Mouse (Mus musculus): ENCODE measurements around the gene Ncln. TPM values are rescaled to one million over a fixed set of nuclear protein-coding genes. Genes with fewer than 3 reads are reported as not detected.
"Not testable (repeated sequence)": the region's sequence is repeated elsewhere in the genome, so short reads cannot be mapped to it uniquely, and the experiment has no call there.

Gene Ncln
- total and polyA plus RNA-seq, 2 experiments from 2014 or later = 66.5 to 124 TPM

GRCm38 (mm10) chr10:81452947-81453288 lies 43.3 kb downstream of the Ncln start:
- no peak for DNase-seq (ENCODE audit: low spot score)

DNA sequence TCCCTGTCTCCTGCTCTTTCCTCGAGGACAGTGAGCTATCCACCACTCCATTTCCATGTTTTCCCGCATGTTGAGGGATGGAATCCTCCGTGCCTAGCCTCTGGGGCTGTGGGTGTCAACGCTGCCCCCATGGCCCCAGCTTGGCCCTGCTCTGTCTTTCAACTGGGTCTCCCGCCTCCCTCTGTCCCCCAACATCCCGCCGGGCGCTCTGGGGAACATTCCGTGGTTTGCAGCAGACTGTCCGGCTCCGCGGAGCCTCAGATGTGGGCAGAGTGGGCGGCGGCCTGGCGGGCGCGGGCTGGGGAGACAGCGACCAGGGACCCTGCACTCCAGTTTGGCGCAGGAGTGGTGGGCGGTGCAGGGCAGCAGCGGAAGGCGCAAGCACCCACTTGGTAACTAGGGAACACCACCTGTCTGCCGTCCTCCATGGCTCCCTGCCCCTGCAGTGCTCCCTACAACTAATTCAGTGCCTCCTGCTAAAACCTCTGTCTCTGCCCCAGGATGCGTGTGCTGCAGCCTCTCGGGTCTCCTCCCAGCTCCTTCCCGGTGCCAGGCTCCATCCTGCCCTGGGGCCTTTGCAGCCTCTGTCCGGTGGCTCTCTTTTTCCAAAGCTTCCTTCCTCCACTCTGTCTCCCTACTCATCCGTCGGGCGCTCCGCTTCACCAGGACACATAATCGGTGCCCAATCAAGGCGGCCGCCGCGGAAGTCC lies 43.8 kb downstream of the Ncln start:
- ATAC-seq (no peak), DNase-seq (ENCODE audit: low spot score) (no peak)
- no peak for TF ChIP-seq CTCF (IDR thresholded peaks at IDR 0.05; ENCODE audit: low read depth)
- Histone ChIP-seq H3K4me1 (ENCODE audit: insufficient read depth, low read length) (no peaks in the 10 kb centered on the region), H3K4me3 (ENCODE audit: low read length) (no peak overlapping the region), H3K9ac (replicated peaks; ENCODE audit: low read length) (no peak overlapping the region), H3K27ac (no peak overlapping the region), H3K27me3 (ENCODE audit: insufficient read depth, low read length) (peaks cover 38% of the 10 kb centered on the region), H3K4me2 (ENCODE audit: low read depth, low read length) (no peak overlapping the region), H3K9me3 (ENCODE audit: low read length) (no peaks in the 10 kb centered on the region), H3K36me3 (ENCODE audit: insufficient read depth, low read length) (no peaks in the 10 kb centered on the region)
- 10% methylated on average over 32 of the region's 36 CpGs for WGBS

More at GRCm38 (mm10) chr10:81452947-81453288, 43.3 kb downstream of the Ncln start:
- Histone ChIP-seq H3K4me3 (ENCODE audit: low read length) (no peak overlapping the region), H3K27ac (no peak overlapping the region), H3K9me3 (ENCODE audit: low read length) (no peaks in the 10 kb centered on the region), H3K4me1 (ENCODE audit: insufficient read depth, low read length) (no peaks in the 10 kb centered on the region), H3K9ac (replicated peaks; ENCODE audit: low read length) (no peak overlapping the region), H3K27me3 (ENCODE audit: insufficient read depth, low read length) (peaks cover 38% of the 10 kb centered on the region), H3K4me2 (ENCODE audit: low read depth, low read length) (no peak overlapping the region), H3K36me3 (ENCODE audit: insufficient read depth, low read length) (no peaks in the 10 kb centered on the region)
- ATAC-seq = no peak
- 6% methylated on average over 14 of the region's 14 CpGs for WGBS
- no peak for TF ChIP-seq CTCF (IDR thresholded peaks at IDR 0.05; ENCODE audit: low read depth)

GRCm38 (mm10) chr10:81451365-81451745 lies 44.8 kb downstream of the Ncln start:
- WGBS = 68% methylated on average over 6 of the region's 6 CpGs

DNA sequence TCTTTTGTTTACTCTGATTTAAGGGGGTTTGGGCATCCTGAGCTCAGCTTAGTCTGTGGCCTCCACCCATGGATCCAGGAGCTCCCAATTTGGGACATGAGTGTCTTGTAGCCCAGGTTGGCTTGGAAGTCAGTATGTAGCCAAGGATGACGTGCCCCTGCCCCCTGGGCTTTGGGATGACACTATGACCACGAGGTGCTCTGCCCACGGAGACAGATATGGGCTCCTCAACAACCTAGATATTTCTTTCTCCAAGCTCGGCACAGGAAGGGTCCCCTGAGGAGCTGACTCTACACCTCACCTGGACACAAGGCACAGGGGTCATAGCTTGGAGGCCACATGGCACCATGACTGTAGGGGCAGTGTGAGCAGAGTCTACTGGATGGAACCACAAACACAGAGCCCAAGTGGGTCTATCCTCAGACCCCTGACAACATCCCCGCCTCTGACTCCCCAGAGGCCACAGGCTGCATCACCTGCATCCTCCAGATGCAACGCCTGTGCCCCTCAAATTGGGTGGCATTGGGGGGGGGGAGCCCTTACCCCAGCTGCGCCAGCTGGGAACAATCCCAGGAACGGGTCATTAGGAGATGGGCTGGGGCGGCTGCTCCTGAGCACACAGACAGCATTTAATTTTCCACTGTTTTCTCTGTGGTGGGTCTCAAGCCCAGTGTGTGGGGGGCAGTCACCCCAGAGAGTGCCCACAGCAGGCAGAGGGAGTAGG lies 45.4 kb downstream of the Ncln start:
- TF ChIP-seq CTCF (IDR thresholded peaks at IDR 0.05; ENCODE audit: low read depth) = no peak
- no peak; the same call in 1 of the 2 replicates for ATAC-seq

More at GRCm38 (mm10) chr10:81451365-81451745, 44.8 kb downstream of the Ncln start:
- Histone ChIP-seq H3K4me2 (ENCODE audit: low read depth, low read length) (no peak overlapping the region), H3K9me3 (ENCODE audit: low read length) (no peaks in the 10 kb centered on the region), H3K36me3 (ENCODE audit: insufficient read depth, low read length) (no peaks in the 10 kb centered on the region), H3K4me3 (ENCODE audit: low read length) (no peak overlapping the region), H3K9ac (replicated peaks; ENCODE audit: low read length) (no peak overlapping the region), H3K27me3 (ENCODE audit: insufficient read depth, low read length) (peaks cover 38% of the 10 kb centered on the region), H3K4me1 (ENCODE audit: insufficient read depth, low read length) (no peaks in the 10 kb centered on the region), H3K27ac (no peak overlapping the region)
- no peak for ATAC-seq
- TF ChIP-seq CTCF (IDR thresholded peaks at IDR 0.05; ENCODE audit: low read depth) = no peak
- DNase-seq (ENCODE audit: low spot score) = no peak

DNA sequence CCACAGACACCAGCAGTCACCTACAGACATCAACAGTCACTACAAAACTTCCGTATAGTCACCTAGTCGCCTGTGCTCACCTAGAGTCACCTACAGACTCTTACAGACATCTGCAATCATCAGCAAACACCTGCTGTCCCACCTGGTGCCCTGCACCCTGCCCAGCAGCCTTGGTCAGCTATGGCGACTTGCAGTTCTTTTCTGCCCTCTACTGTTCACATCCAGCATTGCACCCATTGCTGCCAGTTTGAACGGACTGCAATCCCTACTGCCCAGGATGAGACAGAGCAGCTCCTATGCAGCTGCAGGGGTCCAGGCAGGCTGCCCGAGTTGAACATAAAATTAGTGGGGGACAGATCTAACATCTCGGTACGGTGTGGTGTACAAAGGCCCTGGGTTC lies 46.1 kb downstream of the Ncln start:
- Histone ChIP-seq H3K9ac (replicated peaks; ENCODE audit: low read length) (no peak overlapping the region), H3K4me1 (ENCODE audit: insufficient read depth, low read length) (no peaks in the 10 kb centered on the region), H3K9me3 (ENCODE audit: low read length) (no peaks in the 10 kb centered on the region), H3K4me2 (ENCODE audit: low read depth, low read length) (no peak overlapping the region), H3K27me3 (ENCODE audit: insufficient read depth, low read length) (peaks cover 37% of the 10 kb centered on the region), H3K36me3 (ENCODE audit: insufficient read depth, low read length) (no peaks in the 10 kb centered on the region), H3K27ac (no peak overlapping the region), H3K4me3 (ENCODE audit: low read length) (no peak overlapping the region)
- DNase-seq (ENCODE audit: low spot score) (peak; percentile 94), ATAC-seq (peak; percentile 78)
- WGBS = 4% methylated on average over 7 of the region's 7 CpGs
- TF ChIP-seq CTCF (IDR thresholded peaks at IDR 0.05; ENCODE audit: low read depth) = peak; percentile 99

More for the DNA sequence above, 45.4 kb downstream of the Ncln start:
- Histone ChIP-seq H3K9ac (replicated peaks; ENCODE audit: low read length) (no peak overlapping the region), H3K4me3 (ENCODE audit: low read length) (no peak overlapping the region), H3K4me1 (ENCODE audit: insufficient read depth, low read length) (no peaks in the 10 kb centered on the region), H3K27me3 (ENCODE audit: insufficient read depth, low read length) (peaks cover 38% of the 10 kb centered on the region), H3K27ac (no peak overlapping the region), H3K4me2 (ENCODE audit: low read depth, low read length) (no peak overlapping the region), H3K9me3 (ENCODE audit: low read length) (no peaks in the 10 kb centered on the region), H3K36me3 (ENCODE audit: insufficient read depth, low read length) (no peaks in the 10 kb centered on the region)
- WGBS = 58% methylated on average over 9 of the region's 9 CpGs
- DNase-seq (ENCODE audit: low spot score) = no peak

DNA sequence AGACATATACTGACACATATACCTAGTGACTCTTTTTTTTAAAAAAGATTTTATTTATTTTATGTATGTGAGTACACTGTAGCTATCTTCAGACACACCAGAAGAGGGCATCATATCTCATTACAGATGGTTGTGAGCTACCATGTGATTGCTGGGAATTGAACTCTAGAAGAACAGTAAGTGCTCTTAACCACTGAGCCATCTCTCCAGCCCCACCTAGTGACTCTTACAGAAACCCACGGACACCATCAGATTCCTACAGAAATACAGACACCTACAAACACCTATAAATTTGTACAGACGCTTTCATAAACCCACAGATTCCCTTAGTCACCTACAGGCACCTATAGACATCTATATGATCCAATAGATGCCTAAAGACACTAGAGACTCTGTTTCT lies 50.7 kb downstream of the Ncln start:
- not testable (repeated sequence) for H3K27ac ChIP-seq; ATAC-seq; H3K4me1 ChIP-seq (ENCODE audit: insufficient read depth, low read length); H3K4me2 ChIP-seq (ENCODE audit: low read depth, low read length); H3K9ac ChIP-seq (replicated peaks; ENCODE audit: low read length); H3K27me3 ChIP-seq (ENCODE audit: insufficient read depth, low read length); DNase-seq (ENCODE audit: low spot score); H3K9me3 ChIP-seq (ENCODE audit: low read length); H3K4me3 ChIP-seq (ENCODE audit: low read length); H3K36me3 ChIP-seq (ENCODE audit: insufficient read depth, low read length)
- peak; percentile 22; the same call in 1 of the 2 replicates for TF ChIP-seq CTCF (IDR thresholded peaks at IDR 0.05; ENCODE audit: low read depth)
- 37% methylated on average over 2 of the region's 2 CpGs for WGBS

DNA sequence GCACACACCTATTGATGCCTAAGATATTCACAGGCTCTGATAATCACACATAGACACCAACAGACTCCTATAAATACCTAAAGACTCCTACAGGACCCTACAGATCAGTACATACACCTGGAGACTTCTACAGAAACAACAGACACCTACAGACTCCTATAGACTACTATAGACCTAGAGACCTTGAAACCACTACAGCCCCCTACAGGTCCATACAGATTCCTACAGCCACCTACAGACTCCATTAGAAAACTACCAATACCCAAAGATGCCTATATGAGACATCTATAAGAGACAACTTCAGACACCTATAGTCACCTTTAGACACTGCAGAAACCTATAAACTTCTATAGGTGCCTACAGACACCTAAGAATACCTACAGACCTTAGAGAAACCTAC lies 55.2 kb downstream of the Ncln start:
- no peak for ATAC-seq
- Histone ChIP-seq H3K9me3 (ENCODE audit: low read length) (no peaks in the 10 kb centered on the region), H3K36me3 (ENCODE audit: insufficient read depth, low read length) (no peaks in the 10 kb centered on the region), H3K4me1 (ENCODE audit: insufficient read depth, low read length) (peaks cover 3% of the 10 kb centered on the region; the same call in 1 of the 2 replicates), H3K4me3 (ENCODE audit: low read length) (no peak overlapping the region), H3K27ac (no peak overlapping the region), H3K4me2 (ENCODE audit: low read depth, low read length) (no peak overlapping the region), H3K27me3 (ENCODE audit: insufficient read depth, low read length) (no peaks in the 10 kb centered on the region), H3K9ac (replicated peaks; ENCODE audit: low read length) (no peak overlapping the region)
- DNase-seq (ENCODE audit: low spot score) = no peak
- peak; percentile 39 for TF ChIP-seq CTCF (IDR thresholded peaks at IDR 0.05; ENCODE audit: low read depth)

Small RNA genes lying within 50 kb of the gene (microRNA-seq; reads per million reads assigned to microRNA genes)
- 0 reads per million in 2 experiments for gene Gm25595

Other genes starting within 250 kb of the Ncln start
- gene Matk, start 243.5 kb downstream of the Ncln start, total RNA-seq (2014; rRNA removed) = 86.9 and 121 TPM in 2 replicates
- gene Matk, start 243.5 kb downstream of the Ncln start, polyA plus RNA-seq (2015; fragmentation: Nextera tagmentation; extraction: Ambion mirVana) = 82.3 and 82.7 TPM in 2 replicates
- gene Mrpl54, start 229.5 kb downstream of the Ncln start, total RNA-seq (2014; rRNA removed) = 106 and 113 TPM in 2 replicates
- gene Mrpl54, start 229.5 kb downstream of the Ncln start, polyA plus RNA-seq (2015; fragmentation: Nextera tagmentation; extraction: Ambion mirVana) = 159 and 170 TPM in 2 replicates
- gene Apba3, start 229.4 kb downstream of the Ncln start, total RNA-seq (2014; rRNA removed) = 61.0 and 63.6 TPM in 2 replicates
- gene Apba3, start 229.4 kb downstream of the Ncln start, polyA plus RNA-seq (2015; fragmentation: Nextera tagmentation; extraction: Ambion mirVana) = 24.0 and 27.6 TPM in 2 replicates
- gene Tjp3, start 204.8 kb downstream of the Ncln start, total RNA-seq (2014; rRNA removed) = 2.9 and 6.0 TPM in 2 replicates
- 3.9 and 5.2 TPM in 2 replicates for gene Tjp3, start 204.8 kb downstream of the Ncln start, polyA plus RNA-seq (2015; fragmentation: Nextera tagmentation; extraction: Ambion mirVana)
- gene Pip5k1c, start 203.4 kb downstream of the Ncln start, total RNA-seq (2014; rRNA removed) = 223 and 242 TPM in 2 replicates
- 97.4 and 108 TPM in 2 replicates for gene Pip5k1c, start 203.4 kb downstream of the Ncln start, polyA plus RNA-seq (2015; fragmentation: Nextera tagmentation; extraction: Ambion mirVana)
- 24.3 and 46.2 TPM in 2 replicates for gene Cactin, start 175.3 kb downstream of the Ncln start, total RNA-seq (2014; rRNA removed)
- 19.6 and 20.2 TPM in 2 replicates for gene Cactin, start 175.3 kb downstream of the Ncln start, polyA plus RNA-seq (2015; fragmentation: Nextera tagmentation; extraction: Ambion mirVana)
- 2.6 TPM in 2 replicates for gene Tbxa2r, start 167.7 kb downstream of the Ncln start, total RNA-seq (2014; rRNA removed)
- gene Tbxa2r, start 167.7 kb downstream of the Ncln start, polyA plus RNA-seq (2015; fragmentation: Nextera tagmentation; extraction: Ambion mirVana) = 4.0 and 4.3 TPM in 2 replicates
- gene Gipc3, start 153.1 kb downstream of the Ncln start, total RNA-seq (2014; rRNA removed) = 0.16 TPM in 1 of 2 replicates, not detected in the other
- not detected in 2 replicates for gene Gipc3, start 153.1 kb downstream of the Ncln start, polyA plus RNA-seq (2015; fragmentation: Nextera tagmentation; extraction: Ambion mirVana)
- gene Hmg20b, start 145.9 kb downstream of the Ncln start, total RNA-seq (2014; rRNA removed) = 20.8 and 28.5 TPM in 2 replicates
- 36.8 and 41.1 TPM in 2 replicates for gene Hmg20b, start 145.9 kb downstream of the Ncln start, polyA plus RNA-seq (2015; fragmentation: Nextera tagmentation; extraction: Ambion mirVana)
- 34.4 and 38.1 TPM in 2 replicates for gene Mfsd12, start 138.9 kb downstream of the Ncln start, total RNA-seq (2014; rRNA removed)
- gene Mfsd12, start 138.9 kb downstream of the Ncln start, polyA plus RNA-seq (2015; fragmentation: Nextera tagmentation; extraction: Ambion mirVana) = 13.6 TPM in 2 replicates
- not detected in 2 replicates for gene 4930404N11Rik, start 130.6 kb downstream of the Ncln start, total RNA-seq (2014; rRNA removed)
- 0.25 and 0.99 TPM in 2 replicates for gene 4930404N11Rik, start 130.6 kb downstream of the Ncln start, polyA plus RNA-seq (2015; fragmentation: Nextera tagmentation; extraction: Ambion mirVana)
- gene Fzr1, start 117.9 kb downstream of the Ncln start, total RNA-seq (2014; rRNA removed) = 106 and 118 TPM in 2 replicates
- gene Fzr1, start 117.9 kb downstream of the Ncln start, polyA plus RNA-seq (2015; fragmentation: Nextera tagmentation; extraction: Ambion mirVana) = 131 and 134 TPM in 2 replicates
- 146 TPM in 2 replicates for gene Dohh, start 112.0 kb downstream of the Ncln start, total RNA-seq (2014; rRNA removed)
- 111 and 114 TPM in 2 replicates for gene Dohh, start 112.0 kb downstream of the Ncln start, polyA plus RNA-seq (2015; fragmentation: Nextera tagmentation; extraction: Ambion mirVana)
- 2.1 and 3.3 TPM in 2 replicates for gene Gm48551, start 111.9 kb downstream of the Ncln start, total RNA-seq (2014; rRNA removed)
- gene Gm48551, start 111.9 kb downstream of the Ncln start, polyA plus RNA-seq (2015; fragmentation: Nextera tagmentation; extraction: Ambion mirVana) = 5.3 and 7.0 TPM in 2 replicates
- gene Gm48552, start 107.4 kb downstream of the Ncln start, total RNA-seq (2014; rRNA removed) = 7.5 TPM in 2 replicates
- gene Gm48552, start 107.4 kb downstream of the Ncln start, polyA plus RNA-seq (2015; fragmentation: Nextera tagmentation; extraction: Ambion mirVana) = 2.7 and 4.0 TPM in 2 replicates
- gene Smim24, start 103.3 kb downstream of the Ncln start, total RNA-seq (2014; rRNA removed) = 2.9 and 3.7 TPM in 2 replicates
- gene Smim24, start 103.3 kb downstream of the Ncln start, polyA plus RNA-seq (2015; fragmentation: Nextera tagmentation; extraction: Ambion mirVana) = 1.4 and 1.7 TPM in 2 replicates
- 17.2 and 26.5 TPM in 2 replicates for gene Nfic, start 40.8 kb downstream of the Ncln start, total RNA-seq (2014; rRNA removed)
- gene Nfic, start 40.8 kb downstream of the Ncln start, polyA plus RNA-seq (2015; fragmentation: Nextera tagmentation; extraction: Ambion mirVana) = 33.8 and 34.6 TPM in 2 replicates
- 93.9 and 128 TPM in 2 replicates for gene Celf5, start 13.7 kb downstream of the Ncln start, total RNA-seq (2014; rRNA removed)
- gene Celf5, start 13.7 kb downstream of the Ncln start, polyA plus RNA-seq (2015; fragmentation: Nextera tagmentation; extraction: Ambion mirVana) = 40.1 and 43.2 TPM in 2 replicates
- gene S1pr4, start 3.7 kb upstream of the Ncln start, total RNA-seq (2014; rRNA removed) = 0.40 and 1.3 TPM in 2 replicates
- 0.38 and 0.40 TPM in 2 replicates for gene S1pr4, start 3.7 kb upstream of the Ncln start, polyA plus RNA-seq (2015; fragmentation: Nextera tagmentation; extraction: Ambion mirVana)
- gene Gna15, start 27.8 kb upstream of the Ncln start, total RNA-seq (2014; rRNA removed) = 2.5 and 9.8 TPM in 2 replicates
- gene Gna15, start 27.8 kb upstream of the Ncln start, polyA plus RNA-seq (2015; fragmentation: Nextera tagmentation; extraction: Ambion mirVana) = 1.2 and 1.9 TPM in 2 replicates
- gene Gna11, start 48.8 kb upstream of the Ncln start, total RNA-seq (2014; rRNA removed) = 121 and 139 TPM in 2 replicates
- gene Gna11, start 48.8 kb upstream of the Ncln start, polyA plus RNA-seq (2015; fragmentation: Nextera tagmentation; extraction: Ambion mirVana) = 95.6 and 105 TPM in 2 replicates
- 611 and 635 TPM in 2 replicates for gene Aes, start 63.1 kb upstream of the Ncln start, total RNA-seq (2014; rRNA removed)
- gene Aes, start 63.1 kb upstream of the Ncln start, polyA plus RNA-seq (2015; fragmentation: Nextera tagmentation; extraction: Ambion mirVana) = 803 and 834 TPM in 2 replicates
- gene Tle2, start 78.2 kb upstream of the Ncln start, total RNA-seq (2014; rRNA removed) = 28.8 and 41.8 TPM in 2 replicates
- 43.7 and 45.5 TPM in 2 replicates for gene Tle2, start 78.2 kb upstream of the Ncln start, polyA plus RNA-seq (2015; fragmentation: Nextera tagmentation; extraction: Ambion mirVana)
- gene Tle6, start 104.7 kb upstream of the Ncln start, total RNA-seq (2014; rRNA removed) = 5.3 and 5.4 TPM in 2 replicates
- gene Tle6, start 104.7 kb upstream of the Ncln start, polyA plus RNA-seq (2015; fragmentation: Nextera tagmentation; extraction: Ambion mirVana) = 6.2 and 6.6 TPM in 2 replicates
- 4.2 and 4.3 TPM in 2 replicates for gene BC025920, start 109.9 kb upstream of the Ncln start, total RNA-seq (2014; rRNA removed)
- 0.97 and 1.3 TPM in 2 replicates for gene BC025920, start 109.9 kb upstream of the Ncln start, polyA plus RNA-seq (2015; fragmentation: Nextera tagmentation; extraction: Ambion mirVana)
- gene Sirt6, start 131.4 kb upstream of the Ncln start, total RNA-seq (2014; rRNA removed) = 22.4 and 31.5 TPM in 2 replicates
- 39.0 and 40.9 TPM in 2 replicates for gene Sirt6, start 131.4 kb upstream of the Ncln start, polyA plus RNA-seq (2015; fragmentation: Nextera tagmentation; extraction: Ambion mirVana)
- gene Ankrd24, start 132.1 kb upstream of the Ncln start, total RNA-seq (2014; rRNA removed) = 58.5 and 73.9 TPM in 2 replicates
- 17.7 and 18.6 TPM in 2 replicates for gene Ankrd24, start 132.1 kb upstream of the Ncln start, polyA plus RNA-seq (2015; fragmentation: Nextera tagmentation; extraction: Ambion mirVana)
- 3.0 and 4.5 TPM in 2 replicates for gene Gm10778, start 152.7 kb upstream of the Ncln start, total RNA-seq (2014; rRNA removed)
- 2.7 and 2.9 TPM in 2 replicates for gene Gm10778, start 152.7 kb upstream of the Ncln start, polyA plus RNA-seq (2015; fragmentation: Nextera tagmentation; extraction: Ambion mirVana)
- 4.3 and 5.0 TPM in 2 replicates for gene Zfp433, start 208.4 kb upstream of the Ncln start, total RNA-seq (2014; rRNA removed)
- 10.1 and 10.5 TPM in 2 replicates for gene Zfp433, start 208.4 kb upstream of the Ncln start, polyA plus RNA-seq (2015; fragmentation: Nextera tagmentation; extraction: Ambion mirVana)

Measured in hindbrain, postnatal 0 days (tissue).